Mouse (Mus musculus) kidney, postnatal 0 days (tissue): ENCODE measurements around the gene Arhgef33. TPM values are rescaled to one million over a fixed set of nuclear protein-coding genes. Genes with fewer than 3 reads are reported as not detected.
A peak's percentile ranks its signal among the peaks of the same experiment; 100 is the strongest.

ENCODE experiments used
- ATAC-seq: fragments of 200-750 bp; cut with Nextera tagmentation; replicated peaks from 2 replicates; pipeline ENCODE4 v1.8.0; 2017; ENCODE audit warnings: low read depth, moderate number of reproducible peaks, moderate TSS enrichment, moderate library complexity; ENCODE audit not compliant: low FRiP score
- DNase-seq: peaks from one replicate; pipeline ENCODE4 v3.0.0-alpha.2; 2016; ENCODE audit warnings: low spot score
- H3K27ac ChIP-seq: fragments of 300-500 bp; sonication (generic); 2 replicates; pipeline ENCODE4 v1.5.1; 2014; ENCODE audit warnings: mild to moderate bottlenecking
- H3K27me3 ChIP-seq: fragments of 300-500 bp; sonication (generic); 2 replicates; pipeline ENCODE4 v1.6.1; 2014; ENCODE audit warnings: low read length, mixed read lengths; ENCODE audit not compliant: insufficient read depth
- H3K36me3 ChIP-seq: fragments of 300-500 bp; sonication (generic); 2 replicates; pipeline ENCODE4 v1.6.1; 2014; ENCODE audit warnings: low read length, mixed read lengths; ENCODE audit not compliant: insufficient read depth
- H3K4me1 ChIP-seq: fragments of 300-500 bp; sonication (generic); replicated peaks from 2 replicates; pipeline ENCODE4 v1.6.1; 2014; ENCODE audit warnings: antibody characterized with exemption, low read length, mixed read lengths; ENCODE audit not compliant: insufficient read depth
- H3K4me2 ChIP-seq: fragments of 300-500 bp; sonication (generic); 2 replicates; pipeline ENCODE4 v1.6.1; 2014; ENCODE audit warnings: mild to moderate bottlenecking, low read length, moderate library complexity, mixed read lengths
- H3K4me3 ChIP-seq: fragments of 300-500 bp; sonication (generic); replicated peaks from 2 replicates; pipeline ENCODE4 v1.5.1; 2014; ENCODE audit warnings: low read depth, low read length
- H3K9ac ChIP-seq: fragments of 300-500 bp; sonication (generic); 2 replicates; pipeline ENCODE4 v1.6.1; 2014; ENCODE audit warnings: low read depth, low read length
- H3K9me3 ChIP-seq: fragments of 300-500 bp; sonication (generic); replicated peaks from 2 replicates; pipeline ENCODE4 v1.6.1; 2016; ENCODE audit warnings: low read length, inconsistent platforms, mixed read lengths
- CTCF ChIP-seq: IDR thresholded peaks from 2 replicates; pipeline ENCODE4 v1.5.1; 2016; ENCODE audit warnings: antibody characterized with exemption, low read depth, mild to moderate bottlenecking, moderate library complexity
- WGBS: fragments of 180-500 bp; shearing (Covaris S2); extraction: QIAGEN DNeasy Blood & Tissue Kit; methylation state at CpG from one replicate; pipeline ENCODE4 v1.1.7; 2014; 5-methylcytosine and 5-hydroxymethylcytosine counted together
- polyA plus RNA-seq: library from polyadenylated mRNA; unstranded; fragments of >200 nt; fragmentation: Nextera tagmentation; extraction: Ambion mirVana; gene quantifications from 2 replicates; pipeline ENCODE4 v1.2.1, GENCODE M21; 2015

Arhgef33 gene
- polyA plus RNA-seq, 1 experiment from 2014 or later: 2.3 TPM

DNA sequence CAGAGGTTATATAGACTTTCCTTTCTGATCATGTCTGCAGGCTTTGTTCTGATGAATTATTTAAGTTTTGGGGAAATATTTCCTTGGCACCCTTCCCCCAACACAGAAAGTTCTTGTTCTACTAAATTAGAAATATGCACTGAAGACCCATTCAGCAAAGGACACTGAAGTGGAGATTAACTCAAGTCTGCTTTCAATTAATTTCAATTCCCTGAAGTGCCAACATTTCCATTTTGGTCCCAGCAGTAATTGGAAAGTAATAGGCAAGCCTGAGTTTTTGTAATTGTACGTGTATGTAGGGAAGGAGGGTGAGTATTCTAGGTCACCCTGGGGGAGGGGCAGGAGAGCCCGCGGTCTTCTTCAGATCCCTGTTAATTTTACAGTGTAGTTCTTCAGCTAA lies 19.2 kb downstream of the Arhgef33 start:
- no peak overlapping the region for H3K9ac ChIP-seq

DNA sequence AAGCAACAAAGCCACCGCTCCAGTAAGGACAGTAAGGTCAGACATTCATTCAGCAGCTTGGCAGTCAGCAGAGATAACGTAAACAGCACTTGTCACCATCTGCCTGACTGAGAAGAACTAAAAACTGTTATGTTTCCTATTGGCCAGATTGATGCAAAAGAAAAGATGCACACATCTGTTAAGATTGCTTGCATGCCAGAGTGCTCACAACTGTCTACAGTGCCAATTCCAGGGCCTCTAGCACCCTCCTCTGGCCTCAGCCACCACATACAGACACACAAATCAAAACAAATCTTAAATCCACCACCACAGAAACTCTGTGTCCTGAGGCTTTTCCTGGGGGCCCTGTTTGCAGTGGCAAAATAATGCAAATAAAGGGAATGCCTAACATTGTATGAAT lies 25.2 kb downstream of the Arhgef33 start:
- H3K9ac ChIP-seq: no peak overlapping the region
- ATAC-seq (no peak), DNase-seq (no peak)

More for the DNA sequence above, 19.2 kb downstream of the Arhgef33 start:
- ATAC-seq (no peak), DNase-seq (no peak)
- no peak overlapping the region for H3K4me2 ChIP-seq
- TF ChIP-seq CTCF: no peak
- no peak overlapping the region for H3K27ac ChIP-seq
- H3K4me1 ChIP-seq: no peaks in the 10 kb centered on the region
- H3K36me3 ChIP-seq: no peaks in the 10 kb centered on the region
- H3K27me3 ChIP-seq: no peaks in the 10 kb centered on the region
- no peaks in the 10 kb centered on the region for H3K9me3 ChIP-seq
- WGBS: 84% methylated on average over 3 of the region's 3 CpGs
- no peak overlapping the region for H3K4me3 ChIP-seq

DNA sequence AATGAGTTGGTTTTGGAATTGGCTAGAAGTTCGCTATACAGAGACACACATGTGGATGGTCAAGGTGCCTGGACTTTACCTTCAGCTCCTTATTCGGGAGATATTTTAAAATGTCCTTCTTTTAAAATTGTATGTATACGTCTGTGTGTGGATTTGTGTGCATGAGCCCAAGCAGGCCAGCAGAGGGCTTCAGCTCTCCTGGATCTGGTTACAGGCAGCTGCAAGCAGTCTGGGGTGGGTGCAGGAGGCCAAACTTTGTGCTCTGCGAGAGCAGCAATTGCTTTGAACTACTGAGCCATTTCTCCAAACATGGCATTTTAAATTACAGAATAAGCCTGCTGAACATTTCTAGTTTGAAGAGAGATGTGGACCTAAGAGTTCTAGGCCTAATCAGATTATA lies 38.1 kb downstream of the Arhgef33 start:
- TF ChIP-seq CTCF: peak; percentile 59
- 0 out of 2 replicates have a peak, but pooled peaks cover 4% of the 10 kb centered on the region for H3K4me1 ChIP-seq
- no peaks in the 10 kb centered on the region for H3K27me3 ChIP-seq
- no peak overlapping the region for H3K4me2 ChIP-seq
- ATAC-seq (no peak), DNase-seq (peak; percentile 57)
- H3K9me3 ChIP-seq: no peaks in the 10 kb centered on the region
- 74% methylated on average over 4 of the region's 4 CpGs for WGBS
- H3K4me3 ChIP-seq: no peak overlapping the region
- no peak overlapping the region for H3K9ac ChIP-seq
- H3K27ac ChIP-seq: no peak overlapping the region
- H3K36me3 ChIP-seq: no peaks in the 10 kb centered on the region

More for the DNA sequence above, 25.2 kb downstream of the Arhgef33 start:
- H3K4me1 ChIP-seq: no peaks in the 10 kb centered on the region
- 82% methylated on average over 2 of the region's 2 CpGs for WGBS
- H3K9me3 ChIP-seq: no peaks in the 10 kb centered on the region
- no peaks in the 10 kb centered on the region for H3K36me3 ChIP-seq
- no peak overlapping the region for H3K4me3 ChIP-seq
- H3K27ac ChIP-seq: no peak overlapping the region
- no peak overlapping the region for H3K4me2 ChIP-seq
- peak; percentile 51 for TF ChIP-seq CTCF
- H3K27me3 ChIP-seq: no peaks in the 10 kb centered on the region

DNA sequence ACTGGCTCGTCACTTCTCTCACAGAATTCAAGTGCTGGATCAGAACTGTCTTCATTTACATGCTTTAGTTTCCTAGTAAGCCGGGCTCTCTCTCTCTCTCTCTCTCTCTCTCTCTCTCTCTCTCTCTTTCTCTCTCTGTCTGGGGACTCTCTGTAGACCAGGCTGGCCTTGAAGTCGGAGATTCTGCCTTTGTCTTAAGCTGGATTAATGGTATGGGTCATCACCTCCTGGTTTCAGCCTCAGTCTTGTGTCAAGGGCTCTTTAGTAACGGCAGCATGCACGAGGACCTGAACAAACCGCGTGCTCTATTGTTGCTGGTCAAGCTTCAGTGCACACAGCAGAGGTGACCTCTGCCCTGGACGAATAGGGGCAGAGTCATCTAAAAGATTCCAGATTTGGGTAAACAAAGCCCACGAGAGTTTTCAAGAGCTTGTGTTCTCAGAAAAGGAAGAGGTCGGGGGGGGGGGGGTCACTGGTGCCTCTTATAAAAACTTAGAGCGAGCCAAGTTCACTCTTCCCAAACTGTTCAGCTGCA lies 39.5 kb downstream of the Arhgef33 start:
- Histone ChIP-seq H3K27me3 (no peaks in the 10 kb centered on the region), H3K4me3 (no peak overlapping the region), H3K36me3 (no peaks in the 10 kb centered on the region), H3K27ac (no peak overlapping the region), H3K9ac (no peak overlapping the region), H3K4me2 (no peak overlapping the region), H3K9me3 (no peaks in the 10 kb centered on the region), H3K4me1 (0 out of 2 replicates have a peak, but pooled peaks cover 4% of the 10 kb centered on the region)
- no peak for TF ChIP-seq CTCF
- no peak for DNase-seq
- 34% methylated on average over 11 of the region's 11 CpGs for WGBS
- ATAC-seq: no peak

DNA sequence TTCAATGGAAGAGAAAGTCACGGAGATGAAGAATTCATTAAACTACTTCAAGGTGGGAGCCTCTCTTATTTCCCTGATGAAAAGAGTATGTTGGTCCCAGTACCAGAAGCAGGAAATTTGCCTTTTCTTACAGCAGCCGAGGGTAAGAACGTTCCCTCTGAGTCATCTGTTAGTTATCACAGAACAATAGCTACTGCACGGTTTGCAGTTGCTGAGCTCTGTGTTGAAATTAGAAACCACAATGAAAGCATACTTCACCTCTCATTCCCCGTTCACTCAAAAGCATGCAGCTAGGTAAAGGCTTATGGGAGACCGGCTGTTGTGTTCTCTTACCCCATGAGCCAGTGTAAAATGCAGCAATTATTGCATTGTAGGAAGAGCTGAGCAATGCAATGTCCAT lies 40.0 kb downstream of the Arhgef33 start:
- Histone ChIP-seq H3K36me3 (no peaks in the 10 kb centered on the region), H3K9me3 (no peaks in the 10 kb centered on the region), H3K4me1 (0 out of 2 replicates have a peak, but pooled peaks cover 4% of the 10 kb centered on the region), H3K27ac (no peak overlapping the region), H3K4me3 (no peak overlapping the region), H3K27me3 (no peaks in the 10 kb centered on the region), H3K9ac (no peak overlapping the region), H3K4me2 (no peak overlapping the region)
- WGBS: 45% methylated on average over 6 of the region's 6 CpGs
- TF ChIP-seq CTCF: no peak
- DNase-seq: no peak
- no peak for ATAC-seq

DNA sequence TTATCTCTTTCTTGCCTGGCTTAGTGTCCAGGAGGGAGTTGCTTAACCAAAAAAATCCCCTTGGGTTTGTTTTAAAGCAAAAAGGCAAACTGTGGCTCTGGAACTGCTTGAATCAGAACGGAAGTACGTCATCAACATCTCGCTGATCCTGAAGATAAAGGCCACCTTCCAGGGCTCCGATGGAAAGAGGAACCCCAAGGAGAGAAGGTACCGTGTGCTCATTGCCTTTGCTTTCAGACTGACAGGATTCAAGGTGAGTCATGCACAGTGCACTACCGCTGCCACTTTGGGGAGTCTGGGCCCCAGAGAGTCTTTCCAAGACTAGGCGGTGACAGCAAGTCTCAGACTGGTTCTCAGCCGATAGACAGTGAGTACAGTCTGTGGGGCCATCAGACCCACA lies 53.0 kb downstream of the Arhgef33 start:
- DNase-seq (no peak), ATAC-seq (no peak)
- no peak overlapping the region for H3K4me2 ChIP-seq
- H3K4me1 ChIP-seq: no peaks in the 10 kb centered on the region
- TF ChIP-seq CTCF: no peak
- H3K9ac ChIP-seq: no peak overlapping the region
- 85% methylated on average over 8 of the region's 8 CpGs for WGBS
- H3K4me3 ChIP-seq: no peak overlapping the region
- H3K36me3 ChIP-seq: no peaks in the 10 kb centered on the region
- no peaks in the 10 kb centered on the region for H3K9me3 ChIP-seq
- H3K27ac ChIP-seq: no peak overlapping the region
- no peaks in the 10 kb centered on the region for H3K27me3 ChIP-seq

DNA sequence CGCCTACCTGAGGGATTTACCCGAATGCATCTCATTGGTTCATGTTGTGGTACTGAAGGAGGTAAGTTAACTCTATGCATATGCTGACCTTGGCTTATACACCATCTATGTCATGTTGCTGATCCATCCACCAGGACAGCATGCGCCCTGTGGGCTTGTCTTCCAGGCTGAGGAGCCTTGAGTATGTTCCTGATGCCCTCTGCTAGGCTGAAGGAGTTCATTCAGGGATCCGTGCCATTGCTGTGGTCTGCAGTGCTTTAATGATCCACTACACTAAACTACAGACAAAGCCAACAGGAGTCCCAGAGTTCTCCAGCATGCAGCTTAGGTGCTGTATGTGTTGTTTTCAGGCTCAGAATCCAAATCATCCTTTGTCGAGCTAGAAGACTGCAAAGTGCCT lies 60.1 kb downstream of the Arhgef33 start:
- no peaks in the 10 kb centered on the region for H3K9me3 ChIP-seq
- H3K4me3 ChIP-seq: no peak overlapping the region
- no peak for ATAC-seq
- H3K27me3 ChIP-seq: no peaks in the 10 kb centered on the region
- no peak for TF ChIP-seq CTCF
- 88% methylated on average over 5 of the region's 5 CpGs for WGBS
- no peak overlapping the region for H3K4me2 ChIP-seq
- DNase-seq: no peak
- no peaks in the 10 kb centered on the region for H3K36me3 ChIP-seq
- no peak overlapping the region for H3K27ac ChIP-seq
- no peak overlapping the region for H3K9ac ChIP-seq
- H3K4me1 ChIP-seq: no peaks in the 10 kb centered on the region
